Mouse (Mus musculus): ENCODE measurements around the gene Ift43.

DNA sequence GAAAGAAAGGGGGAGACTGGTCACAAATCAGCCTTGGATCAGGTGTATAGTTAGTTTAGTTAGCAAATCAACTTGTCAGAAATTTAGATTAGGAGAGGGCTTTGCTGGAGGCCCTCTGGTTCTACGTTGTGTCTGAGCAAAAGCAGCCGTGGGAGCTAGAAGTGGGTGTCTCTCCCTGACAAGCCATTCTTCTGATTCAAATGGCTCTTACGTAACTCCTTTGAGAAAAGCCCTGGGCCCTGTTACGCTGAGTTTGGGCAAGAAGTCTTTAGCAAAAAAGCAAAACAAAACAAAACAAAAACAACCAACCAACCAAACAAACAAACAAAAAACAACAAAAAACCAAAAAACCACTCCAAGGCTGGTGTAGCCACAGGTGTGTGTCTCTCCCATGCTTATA, 8.4 kb downstream of the Ift43 start:
- TF ChIP-seq CTCF (IDR thresholded peaks at IDR 0.05; ENCODE audit: borderline replicate concordance, insufficient read depth, low read length) (no peak), POLR2A (IDR thresholded peaks at IDR 0.05; ENCODE audit: low read depth, low read length) (no peak)
